Mouse (Mus musculus): ENCODE data around the gene Slc15a1.

Gene Slc15a1

DNA sequence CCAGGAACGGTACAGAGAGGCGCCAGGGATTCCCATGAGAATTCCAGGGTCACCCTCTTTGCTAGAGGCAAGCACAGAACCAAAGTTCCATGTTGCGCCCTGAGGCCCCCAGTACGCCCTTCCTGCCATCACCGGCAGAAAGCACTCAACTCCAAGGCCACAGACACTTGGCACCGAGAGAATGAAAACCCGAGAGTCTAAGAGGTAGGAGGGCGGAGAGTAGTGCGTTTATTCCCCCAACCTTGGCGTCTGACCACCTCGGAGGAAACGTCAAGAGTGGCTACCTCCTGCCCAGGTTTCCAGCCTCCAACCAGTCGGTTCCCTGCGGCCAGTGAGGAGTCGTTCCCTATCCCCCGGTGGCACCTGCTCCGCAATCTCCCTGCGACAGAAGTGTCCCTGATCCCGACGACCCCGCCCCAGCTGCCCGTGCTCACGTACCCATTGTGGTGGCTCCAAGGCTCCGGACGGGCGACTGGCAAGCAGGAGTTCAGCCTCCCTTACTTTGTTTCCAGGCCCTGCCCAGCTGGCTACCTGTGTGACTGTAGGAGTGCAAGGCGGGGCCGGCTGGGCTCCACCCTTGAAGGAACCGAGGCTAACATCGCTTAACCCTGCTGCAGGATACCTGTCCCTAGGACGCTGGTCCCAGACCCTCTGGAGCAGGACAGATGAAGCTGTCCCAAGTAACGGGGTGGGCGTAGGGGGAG lies at the start of gene Slc15a1:
Slc15a1 (minus strand) TSS at position 472 of the 704 bp plus-strand sequence.
- DNase-seq (ENCODE audit: low spot score) = no peak

DNA sequence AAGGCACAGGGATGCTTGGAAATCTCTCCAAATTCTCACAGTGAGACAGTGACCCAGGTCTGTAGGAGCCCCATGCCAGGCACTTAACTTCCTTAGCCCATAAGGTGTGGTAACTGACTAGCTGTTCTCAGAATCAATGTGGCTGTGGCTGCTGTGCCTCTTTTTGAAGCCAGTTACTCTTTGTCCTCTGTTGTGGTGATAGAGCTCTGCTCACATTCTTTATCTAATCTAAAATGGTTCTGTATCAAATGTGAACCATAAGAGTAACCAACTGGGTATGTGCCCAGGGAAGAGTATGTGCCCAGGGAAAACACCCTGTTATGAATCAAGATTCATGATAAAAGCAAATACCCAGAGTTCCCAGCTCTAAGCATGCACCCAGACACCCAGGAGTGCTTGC lies 48.7 kb upstream of the Slc15a1 start:
- DNase-seq (ENCODE audit: low spot score) = no peak

DNA sequence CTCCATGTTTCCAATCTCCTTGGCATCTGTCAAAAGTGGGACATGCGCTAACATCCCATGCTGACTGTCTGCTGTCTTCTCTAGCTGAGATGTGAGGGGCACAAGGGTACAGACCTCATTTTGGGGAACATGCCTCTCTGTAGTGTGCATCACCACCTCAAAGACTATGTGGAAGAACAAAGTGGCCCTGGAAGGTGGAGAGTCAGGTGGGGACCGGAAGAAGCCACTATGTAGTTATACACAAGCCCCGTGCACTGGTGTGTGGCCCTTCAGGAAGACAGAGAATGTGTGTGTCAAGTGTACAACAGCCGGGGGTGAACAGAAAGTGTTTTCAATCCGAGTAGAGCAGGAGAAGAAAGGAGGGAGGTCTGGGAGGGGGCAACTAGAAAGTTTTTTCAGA lies 47.5 kb upstream of the Slc15a1 start:
- DNase-seq (ENCODE audit: low spot score) = no peak

DNA sequence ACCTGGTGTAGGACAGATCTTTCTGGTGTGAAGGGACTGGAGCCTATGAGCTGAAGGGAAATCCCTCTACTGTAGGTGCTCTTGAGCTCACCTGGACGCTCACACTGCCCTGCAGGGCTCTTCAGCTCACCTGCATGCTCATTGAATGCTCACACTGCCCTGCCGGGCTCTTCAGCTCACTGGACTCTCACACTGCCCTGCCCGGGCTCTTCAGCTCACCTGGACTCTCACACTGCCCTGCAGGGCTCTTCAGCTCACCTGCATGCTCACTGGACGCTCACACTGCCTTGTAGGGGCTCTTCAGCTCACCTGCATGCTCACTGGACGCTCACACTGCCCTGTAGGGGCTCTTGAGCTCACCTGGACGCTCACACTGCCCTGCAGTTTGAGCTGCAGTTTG lies 44.8 kb upstream of the Slc15a1 start:
- DNase-seq (ENCODE audit: low spot score) = no peak

DNA sequence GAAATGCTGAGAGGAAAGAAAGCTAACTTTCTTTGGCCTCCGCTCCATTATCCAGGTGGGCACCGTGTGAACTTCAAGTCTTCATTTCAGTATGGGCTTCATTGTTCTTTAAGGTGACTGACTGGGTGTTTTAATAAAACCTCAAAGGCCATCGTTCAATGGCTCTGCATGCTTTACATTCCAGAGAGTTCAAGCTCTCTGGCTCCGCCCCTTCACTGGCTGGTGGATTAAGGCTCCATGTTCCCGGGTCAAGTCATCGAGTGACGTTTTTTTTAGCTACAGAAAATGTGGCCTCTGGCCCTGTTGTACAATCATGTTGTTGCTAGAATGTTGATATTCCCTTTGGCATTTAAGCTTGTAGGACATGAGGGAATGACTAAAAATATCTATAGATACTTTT lies 42.7 kb upstream of the Slc15a1 start:
- no peak for DNase-seq (ENCODE audit: low spot score)

DNA sequence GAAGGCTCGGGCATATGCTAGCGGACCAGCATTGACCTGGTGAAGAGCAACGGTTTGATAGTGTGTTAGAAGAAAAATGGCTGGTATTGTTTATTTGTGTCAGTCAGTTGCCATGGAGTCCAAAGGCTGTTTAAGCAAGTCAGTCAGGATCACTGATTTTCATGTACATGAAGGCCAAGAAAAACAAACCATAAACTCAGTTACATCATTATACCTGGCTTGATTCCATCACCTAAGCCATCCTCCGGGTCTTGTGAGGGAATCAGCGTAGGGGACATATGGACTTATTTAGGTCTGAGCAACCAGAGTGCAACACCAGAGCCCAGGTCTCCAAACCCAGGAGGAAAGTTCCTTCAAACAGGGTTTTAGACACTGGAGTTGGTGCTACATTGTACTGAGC lies 41.6 kb upstream of the Slc15a1 start:
- no peak for DNase-seq (ENCODE audit: low spot score)

DNA sequence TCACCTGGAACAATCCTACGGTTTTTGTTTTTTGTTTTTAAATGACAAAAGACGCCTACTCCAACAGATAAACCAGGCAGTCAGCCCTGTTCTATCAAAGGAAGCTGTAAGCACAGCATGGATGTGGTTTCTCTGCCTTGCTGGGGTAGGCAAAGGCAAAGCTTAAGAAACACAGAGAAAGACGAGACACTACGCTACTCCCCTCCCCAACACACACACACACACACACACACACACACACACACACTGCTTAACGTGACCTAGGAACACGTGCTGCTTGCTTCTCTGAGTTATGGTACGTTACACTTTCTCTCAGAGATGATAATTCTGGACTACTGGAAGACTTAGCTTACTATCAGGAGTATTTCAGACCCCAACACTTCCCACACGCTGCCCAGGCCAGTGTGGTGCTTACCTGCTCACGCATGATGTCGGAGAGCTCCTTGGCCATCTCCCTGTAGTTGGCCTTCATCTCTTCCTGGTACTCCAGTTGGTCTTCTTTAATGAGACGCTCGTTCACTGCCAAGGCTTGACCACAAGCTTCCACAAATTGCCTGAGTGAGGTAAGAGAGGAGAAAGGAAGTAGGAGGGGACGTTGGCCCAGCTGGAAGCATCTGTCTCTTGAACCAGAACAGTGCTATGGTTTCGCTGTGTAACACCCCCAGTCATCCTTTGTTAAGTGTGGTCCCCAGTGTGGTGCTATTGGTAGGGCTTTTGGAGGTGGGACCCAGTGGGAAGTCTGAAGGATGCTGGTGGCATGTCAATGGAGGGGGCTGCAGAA lies 40.7 kb upstream of the Slc15a1 start:
- no peak for DNase-seq (ENCODE audit: low spot score)

DNA sequence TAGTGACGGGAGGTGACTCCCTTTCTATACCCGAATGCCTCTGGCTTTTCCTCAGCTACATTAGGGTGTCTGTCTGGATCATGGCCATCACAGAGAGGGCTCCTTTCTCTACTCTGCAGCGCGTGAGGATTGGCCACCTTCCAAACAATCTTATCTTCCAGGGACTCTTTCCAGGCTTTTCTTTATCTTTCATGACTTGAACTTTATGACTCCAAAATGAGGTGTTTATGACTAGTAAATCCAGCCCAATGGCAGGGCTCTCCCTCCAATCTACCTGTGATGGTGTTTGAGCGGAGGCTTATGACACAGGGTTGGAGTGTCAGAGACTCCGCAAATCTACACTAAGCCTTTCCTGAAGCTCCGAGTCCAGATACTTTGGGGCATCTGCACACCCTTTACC lies 36.2 kb upstream of the Slc15a1 start:
- DNase-seq (ENCODE audit: low spot score) = no peak

DNA sequence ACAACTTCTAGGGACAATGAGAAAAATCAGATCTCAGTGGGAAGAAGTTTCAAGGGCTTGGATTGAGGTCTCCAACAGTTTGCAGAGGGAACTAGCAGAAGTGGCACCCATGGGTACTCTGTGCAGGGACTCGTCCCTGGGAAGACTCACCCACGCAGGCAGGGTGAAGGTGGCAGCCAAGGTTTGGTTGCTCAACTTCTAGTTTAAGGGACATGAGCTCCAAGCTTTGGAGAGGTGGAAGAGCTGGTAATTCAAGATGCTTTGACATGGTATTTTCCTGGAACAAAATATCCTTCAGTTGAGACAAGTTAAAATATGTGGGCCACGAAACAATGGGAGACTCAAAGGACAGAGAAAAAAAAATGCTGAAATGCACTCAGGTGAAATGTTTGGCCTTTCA lies 29.4 kb upstream of the Slc15a1 start:
- no peak for DNase-seq (ENCODE audit: low spot score)

DNA sequence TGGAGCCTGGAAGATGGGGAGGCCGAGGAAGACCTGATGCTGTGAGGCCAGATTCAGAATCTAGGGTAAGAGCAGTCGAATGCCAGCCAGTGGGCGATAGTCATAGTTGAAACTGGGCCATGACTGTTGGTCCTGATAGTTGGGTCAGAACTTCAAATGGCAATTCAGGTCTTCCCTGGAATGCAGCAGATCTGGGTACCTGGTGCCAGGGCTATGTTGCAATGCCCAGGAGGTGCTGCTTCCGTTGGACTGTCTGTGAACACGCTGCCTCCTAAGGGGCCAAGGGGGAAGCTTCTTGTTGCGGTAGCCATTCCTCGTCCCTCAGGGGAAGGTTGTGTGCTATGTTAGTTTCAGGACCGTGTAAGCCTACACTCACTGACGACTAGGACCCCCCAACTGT lies 25.8 kb upstream of the Slc15a1 start:
- no peak for DNase-seq (ENCODE audit: low spot score)

DNA sequence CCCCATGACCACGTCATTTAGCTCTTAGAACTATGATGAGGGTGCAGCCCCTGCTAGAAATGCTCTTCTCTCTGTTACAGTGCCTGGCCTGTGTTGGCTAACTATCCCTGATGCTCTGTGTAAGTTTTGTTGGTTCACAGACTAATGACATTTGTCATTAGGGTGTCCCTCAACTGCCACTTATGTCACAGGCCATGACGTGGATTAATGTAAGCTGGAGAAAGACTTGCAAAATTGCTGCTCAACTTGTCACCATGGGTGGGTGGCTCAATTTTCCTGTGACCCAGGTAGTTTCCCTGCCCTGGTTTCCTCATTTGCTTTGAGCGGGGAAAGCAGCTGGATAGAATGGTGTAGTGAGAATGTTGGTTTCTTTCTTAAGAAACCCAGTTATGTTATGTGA lies 22.8 kb upstream of the Slc15a1 start:
- DNase-seq (ENCODE audit: low spot score) = no peak

DNA sequence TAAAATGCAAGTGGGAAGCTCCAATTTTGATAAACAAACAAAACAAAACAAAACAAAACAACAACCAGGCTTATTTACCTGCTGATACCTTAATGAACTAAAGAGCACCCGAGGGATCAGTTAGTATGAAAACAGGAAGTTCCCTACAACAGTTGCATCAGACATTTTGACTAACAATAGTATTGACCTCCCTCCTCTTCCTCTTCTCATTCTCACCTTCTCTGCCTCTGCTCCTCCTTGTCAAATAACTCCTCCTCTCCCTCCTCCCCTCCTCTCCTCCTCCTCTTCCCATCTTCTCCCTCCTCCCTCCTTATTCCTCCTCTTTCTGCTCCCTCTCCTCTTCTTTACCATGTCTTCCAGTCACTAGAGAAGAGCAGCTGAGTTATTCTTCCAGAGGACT lies 22.1 kb upstream of the Slc15a1 start:
- no peak for DNase-seq (ENCODE audit: low spot score)

DNA sequence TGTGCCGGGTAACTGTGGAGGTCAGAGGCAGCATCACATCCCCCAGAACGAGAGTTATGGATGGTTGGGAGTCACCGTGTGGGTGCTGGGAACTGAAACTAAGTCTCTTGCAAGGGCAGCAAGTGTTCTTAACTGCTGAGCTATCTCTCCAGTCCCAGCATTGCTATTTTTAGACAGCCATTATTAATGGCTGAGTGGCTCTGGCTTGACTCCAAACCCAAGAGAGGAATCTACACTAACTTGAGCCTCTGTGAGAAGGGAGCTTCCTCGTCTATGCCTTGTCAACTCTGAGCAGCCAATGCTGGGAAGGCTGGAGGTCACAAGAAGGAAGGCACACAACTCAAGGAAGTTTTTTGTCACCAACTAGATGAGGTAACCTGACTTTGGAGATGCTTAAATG lies 16.7 kb upstream of the Slc15a1 start:
- DNase-seq (ENCODE audit: low spot score) = no peak

DNA sequence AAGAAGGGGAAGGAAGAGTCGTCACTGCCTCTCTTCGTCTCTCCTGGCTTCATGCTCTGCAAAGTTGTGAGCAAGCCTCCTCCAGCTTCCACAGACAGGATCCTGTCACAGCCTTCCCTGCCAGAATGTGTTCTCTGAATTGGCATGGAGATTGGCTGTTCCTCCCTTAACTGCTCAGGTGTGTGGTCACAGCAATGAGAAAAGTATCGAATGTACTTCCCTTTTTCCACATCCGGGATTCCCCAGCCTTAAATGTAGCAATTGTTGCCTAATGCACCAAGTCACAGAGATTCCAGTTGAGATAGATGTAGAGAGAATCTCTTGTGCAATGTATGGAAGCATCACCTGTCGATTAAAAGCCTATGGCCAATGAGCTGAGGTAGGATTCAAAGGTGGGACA lies 11.8 kb upstream of the Slc15a1 start:
- no peak for DNase-seq (ENCODE audit: low spot score)

DNA sequence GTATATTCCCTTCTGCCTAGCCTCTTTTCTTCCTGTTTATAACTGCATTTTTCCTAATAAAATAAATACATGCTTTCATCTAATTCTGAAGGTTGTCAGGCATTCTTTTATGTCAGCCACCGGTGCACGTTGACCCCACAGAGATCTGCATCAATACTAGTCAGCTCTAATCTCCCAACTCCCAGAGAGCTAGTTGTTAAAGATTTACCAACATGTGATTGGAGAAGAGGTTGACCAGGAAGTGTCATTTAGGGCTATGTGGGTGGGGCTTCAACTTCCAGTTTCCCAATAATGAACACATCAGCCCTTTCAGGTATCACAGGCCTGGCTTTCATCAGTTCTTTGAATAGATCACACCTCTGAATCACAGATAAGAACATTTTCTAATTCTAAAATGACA lies 3.9 kb upstream of the Slc15a1 start:
- DNase-seq (ENCODE audit: low spot score) = no peak

DNA sequence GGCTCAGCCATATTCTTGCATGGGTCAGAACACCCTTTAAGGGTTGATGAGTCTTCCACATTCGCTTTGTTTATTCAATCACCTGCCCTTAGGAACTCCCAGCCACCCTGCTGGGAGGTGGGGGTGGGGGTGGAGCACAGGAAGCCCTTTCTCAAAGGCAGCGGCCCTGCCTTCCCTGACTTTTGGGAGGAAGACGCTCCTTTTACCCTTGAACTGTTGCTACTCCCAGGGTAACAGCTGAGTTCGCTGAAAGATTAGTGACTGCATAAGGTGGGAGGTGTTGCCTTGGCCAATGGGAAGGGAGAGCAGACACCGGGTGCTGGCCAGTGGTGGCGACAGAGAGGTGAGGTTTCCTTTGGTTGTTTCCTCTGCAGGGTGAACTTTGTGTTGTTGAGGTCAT lies 1.3 kb upstream of the Slc15a1 start:
- no peak for DNase-seq (ENCODE audit: low spot score)

DNA sequence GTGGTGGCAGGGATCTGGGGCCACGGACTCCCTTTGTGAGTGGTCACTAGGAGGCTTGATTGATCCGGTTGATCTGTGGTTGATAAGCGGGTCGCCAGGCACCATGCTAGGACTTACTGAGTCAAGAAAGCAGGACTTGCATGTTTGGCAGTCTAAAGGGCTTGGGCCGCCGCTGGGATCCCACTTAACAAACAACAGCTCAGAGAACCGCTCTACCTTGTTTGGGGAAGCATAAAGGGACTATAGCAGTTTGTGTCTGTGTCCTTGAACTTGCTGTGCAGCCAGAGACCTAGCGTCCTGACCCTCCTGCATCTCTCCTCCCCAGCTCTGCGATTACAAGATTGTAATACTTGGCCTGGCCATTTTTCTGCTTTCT lies 421 bp upstream of the Slc15a1 start:
- DNase-seq (ENCODE audit: low spot score) = no peak

DNA sequence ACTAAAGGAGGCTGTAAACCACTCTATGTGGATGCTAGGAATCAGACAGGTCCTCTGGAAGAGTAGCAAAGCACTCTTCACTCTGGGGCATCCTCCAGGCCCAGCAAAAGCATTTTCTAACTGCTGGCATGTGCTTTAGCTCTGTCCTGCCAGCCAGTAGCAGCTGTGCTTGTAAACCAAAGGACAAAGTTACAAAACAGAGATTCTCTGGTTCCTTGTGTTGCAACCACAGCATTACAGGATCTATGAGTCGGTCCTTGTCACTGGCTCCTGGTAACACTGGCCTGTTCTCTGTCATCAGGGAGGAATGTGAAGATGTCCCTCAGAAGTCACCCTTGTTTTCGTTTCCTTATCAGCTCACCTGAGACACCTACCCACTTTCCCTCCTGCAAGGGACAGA lies 4.5 kb downstream of the Slc15a1 start:
- DNase-seq (ENCODE audit: low spot score) = no peak

DNA sequence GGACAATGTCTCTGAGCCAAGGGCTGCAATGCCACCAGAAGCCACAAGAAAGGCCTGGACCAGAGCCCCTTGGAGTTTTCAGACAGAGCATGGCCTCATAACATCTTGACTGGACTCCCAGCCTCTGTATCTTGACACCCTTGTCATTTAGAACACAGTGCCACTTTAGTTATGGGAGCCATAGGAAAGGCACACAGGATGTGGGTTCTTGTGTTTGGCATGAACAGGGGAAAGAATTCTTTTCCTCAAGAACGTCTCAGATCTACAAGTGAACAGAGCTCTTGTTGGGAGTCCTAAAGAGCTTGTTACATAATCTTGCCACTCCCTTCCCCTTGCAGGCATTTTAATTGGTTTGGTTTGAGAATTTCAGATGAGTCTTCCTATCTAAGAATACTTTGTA lies 5.3 kb downstream of the Slc15a1 start:
- no peak for DNase-seq (ENCODE audit: low spot score)

DNA sequence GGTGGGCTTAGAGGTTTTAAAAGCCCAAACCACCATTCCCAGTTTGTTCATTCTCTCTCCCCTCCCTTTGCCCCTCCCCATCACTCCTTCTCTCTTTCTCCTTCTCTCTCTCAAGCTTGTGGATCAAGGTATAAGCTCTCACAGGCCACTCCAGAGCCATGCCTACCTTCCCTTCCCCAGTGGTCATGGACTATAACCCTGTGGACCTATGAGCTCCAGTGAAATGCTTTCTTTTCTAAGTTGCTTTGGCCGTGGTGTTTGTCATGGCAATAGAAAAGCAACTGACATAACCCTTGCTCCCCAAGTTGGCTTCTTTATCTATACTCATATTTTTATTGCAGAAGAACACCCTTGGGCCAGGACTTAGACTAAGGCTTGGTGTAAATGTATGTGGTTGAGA lies 7.3 kb downstream of the Slc15a1 start:
- DNase-seq (ENCODE audit: low spot score) = no peak

DNA sequence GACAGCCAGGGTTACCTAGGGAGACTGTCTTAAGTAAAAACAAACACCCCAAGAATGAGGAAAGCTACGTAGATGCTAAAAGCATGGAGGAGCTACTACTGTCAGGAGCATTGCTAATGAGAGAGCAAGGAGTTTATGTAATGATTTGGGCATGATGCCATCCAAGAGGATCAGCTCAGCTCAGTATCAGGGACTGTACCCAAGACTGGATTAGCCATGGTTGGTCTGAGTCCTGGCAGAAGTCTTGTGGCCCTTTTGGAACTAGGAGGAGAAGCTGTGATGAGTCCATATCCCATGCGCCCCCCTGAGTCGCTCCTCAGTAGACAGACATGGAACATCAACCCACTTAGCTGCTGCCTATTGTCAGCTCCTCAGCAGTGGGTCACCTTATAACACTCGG lies 9.3 kb downstream of the Slc15a1 start:
- no peak for DNase-seq (ENCODE audit: low spot score)

DNA sequence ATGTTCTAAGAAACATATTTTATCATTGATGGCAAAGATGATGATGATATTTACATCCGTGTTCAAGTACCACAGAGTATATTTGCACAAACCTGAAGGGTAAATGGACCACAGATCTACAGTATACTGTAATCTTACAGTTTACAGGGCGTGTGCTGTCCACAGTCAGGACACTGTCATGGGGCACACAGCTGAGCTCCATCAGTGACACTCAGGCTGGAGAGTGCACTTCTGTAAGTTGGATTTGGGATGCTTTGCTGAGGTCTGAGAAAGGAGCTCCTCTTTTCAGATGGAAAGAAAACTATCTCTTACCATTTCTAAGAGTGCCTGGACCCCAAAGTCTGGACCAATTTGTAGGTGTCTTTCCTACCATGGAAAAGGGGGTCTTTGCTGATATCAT lies 9.9 kb downstream of the Slc15a1 start:
- DNase-seq (ENCODE audit: low spot score) = no peak

DNA sequence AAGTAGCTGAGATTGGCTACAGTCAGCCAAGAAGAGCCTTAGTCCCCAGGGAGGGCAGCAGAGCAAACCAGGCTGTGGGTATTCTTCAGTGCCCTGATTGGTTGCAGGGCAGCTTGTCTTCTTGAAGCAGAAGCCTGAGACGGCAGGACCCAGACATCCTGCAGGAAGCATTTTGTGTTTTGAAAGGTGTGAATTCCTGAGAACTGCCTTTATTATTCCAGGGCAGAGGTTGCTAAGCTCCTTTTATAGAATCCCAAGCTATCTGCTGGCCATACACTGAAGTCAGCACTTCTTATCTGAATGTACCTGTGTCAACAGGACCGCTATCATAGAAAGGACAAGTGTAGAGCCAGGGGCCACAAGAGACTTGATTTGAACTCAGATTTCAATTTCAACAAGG lies 10.8 kb downstream of the Slc15a1 start:
- DNase-seq (ENCODE audit: low spot score) = no peak

DNA sequence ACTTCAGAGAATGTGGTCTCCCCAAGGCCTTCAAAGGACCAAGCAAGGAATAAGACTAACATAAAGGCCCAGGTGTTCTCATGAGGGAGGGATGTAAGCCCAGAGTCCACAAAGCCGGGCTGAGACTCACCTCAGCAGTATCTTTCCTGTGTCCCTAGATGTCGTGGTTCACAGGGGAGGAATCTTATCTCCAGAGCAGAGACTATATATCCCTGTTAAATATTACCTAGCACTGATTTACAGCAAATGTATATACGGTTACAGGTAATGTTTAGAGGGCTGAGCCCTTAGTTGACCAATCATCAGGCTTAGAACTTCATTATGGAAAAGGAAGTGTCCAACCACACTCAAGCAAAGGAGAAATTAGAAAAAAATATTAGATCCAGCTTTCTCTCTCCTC lies 11.3 kb downstream of the Slc15a1 start:
- no peak for DNase-seq (ENCODE audit: low spot score)
